Mouse (Mus musculus) intestine, postnatal 0 days (tissue): Measurements from ENCODE around the gene Gm21887. TPM values are rescaled to one million over a fixed set of nuclear protein-coding genes. Genes with fewer than 3 reads are reported as not detected.
"Not testable (repeated sequence)": the region's sequence is repeated elsewhere in the genome, so short reads cannot be mapped to it uniquely, and the experiment has no call there.

Experiments used
- ATAC-seq: fragments of 200-750 bp; cut with Nextera tagmentation; 2 replicates; pipeline ENCODE4 v1.8.0; 2017; ENCODE audit warnings: mild to moderate bottlenecking, moderate TSS enrichment, moderate library complexity
- H3K27ac ChIP-seq: fragments of 300-500 bp; sonication (generic); 2 replicates; pipeline ENCODE4 v1.5.1; 2014; ENCODE audit warnings: mild to moderate bottlenecking, low read depth, low read length, moderate library complexity
- H3K27me3 ChIP-seq: fragments of 300-500 bp; sonication (generic); replicated peaks from 2 replicates; pipeline ENCODE4 v1.6.1; 2014; ENCODE audit warnings: low read length, mixed read lengths; ENCODE audit not compliant: control insufficient read depth, insufficient read depth
- H3K36me3 ChIP-seq: fragments of 300-500 bp; sonication (generic); 2 replicates; pipeline ENCODE4 v1.6.1; 2014; ENCODE audit warnings: mild to moderate bottlenecking, moderate library complexity; ENCODE audit not compliant: control insufficient read depth, insufficient read depth
- H3K4me1 ChIP-seq: fragments of 300-500 bp; sonication (generic); replicated peaks from 2 replicates; pipeline ENCODE4 v1.6.1; 2014; ENCODE audit warnings: antibody characterized with exemption, low read length, mixed read lengths; ENCODE audit not compliant: control insufficient read depth, insufficient read depth
- H3K4me2 ChIP-seq: fragments of 300-500 bp; sonication (generic); replicated peaks from 2 replicates; pipeline ENCODE4 v1.6.1; 2014; ENCODE audit warnings: low read depth, mild to moderate bottlenecking, moderate library complexity
- H3K4me3 ChIP-seq: fragments of 300-500 bp; sonication (generic); 2 replicates; pipeline ENCODE4 v1.5.1; 2014; ENCODE audit warnings: low read depth, low read length
- H3K9ac ChIP-seq: fragments of 300-500 bp; sonication (generic); 2 replicates; pipeline ENCODE4 v1.6.1; 2014; ENCODE audit warnings: mild to moderate bottlenecking, low read depth, low read length
- H3K9me3 ChIP-seq: fragments of 300-500 bp; sonication (generic); 2 replicates; pipeline ENCODE4 v1.6.1; 2016; ENCODE audit warnings: mixed run types; ENCODE audit not compliant: control insufficient read depth
- WGBS: fragments of 180-500 bp; shearing (Covaris S2); extraction: QIAGEN DNeasy Blood & Tissue Kit; methylation state at CpG from one replicate; pipeline ENCODE4 v1.1.7; 2014; 5-methylcytosine and 5-hydroxymethylcytosine counted together
- polyA plus RNA-seq: library from polyadenylated mRNA; unstranded; fragments of >200 nt; fragmentation: Nextera tagmentation; extraction: Ambion mirVana; gene quantifications from 2 replicates; pipeline ENCODE4 v1.2.1, GENCODE M21; 2015

The Gm21887 gene
- polyA plus RNA-seq, 1 experiment from 2014 or later = 66.4 TPM

DNA sequence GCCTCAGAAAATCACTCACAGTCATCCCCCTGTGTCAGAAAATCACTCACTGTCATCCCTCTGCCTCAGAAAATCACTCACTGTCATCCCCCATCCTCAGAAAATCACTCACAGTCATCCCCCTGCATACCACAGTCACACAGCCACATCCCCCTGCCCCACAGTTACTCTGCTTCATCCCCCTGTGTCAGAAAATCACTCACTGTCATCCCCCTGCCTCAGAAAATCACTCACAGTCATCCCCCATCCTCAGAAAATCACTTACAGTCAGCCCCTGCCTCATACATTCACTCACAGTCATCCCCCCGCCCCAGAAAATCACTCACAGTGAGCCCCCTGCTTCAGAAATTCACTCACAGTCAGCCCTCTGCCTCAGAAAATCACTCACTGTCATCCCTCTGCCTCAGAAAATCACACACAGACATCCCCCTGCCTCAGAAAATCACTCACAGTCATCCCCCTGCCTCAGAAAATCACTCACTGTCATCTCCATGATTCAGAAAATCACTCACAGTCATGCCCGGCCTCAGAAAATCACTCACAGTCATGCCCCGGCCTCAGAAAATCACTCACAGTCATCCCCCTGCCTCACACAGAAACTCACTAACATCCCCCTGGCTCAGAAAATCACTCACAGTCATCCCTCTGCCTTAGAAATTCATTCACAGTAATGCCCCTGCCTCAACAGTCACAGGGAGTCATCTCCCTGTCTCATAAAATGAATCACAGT, 9.4 kb upstream of the Gm21887 start:
- H3K4me2 ChIP-seq, H3K4me1 ChIP-seq, H3K4me3 ChIP-seq, H3K36me3 ChIP-seq, H3K9ac ChIP-seq, H3K27me3 ChIP-seq, H3K27ac ChIP-seq, ATAC-seq: not testable (repeated sequence)
- peaks cover 19% of the 10 kb centered on the region for H3K9me3 ChIP-seq
- WGBS = 85% methylated on average over 3 of the region's 3 CpGs

DNA sequence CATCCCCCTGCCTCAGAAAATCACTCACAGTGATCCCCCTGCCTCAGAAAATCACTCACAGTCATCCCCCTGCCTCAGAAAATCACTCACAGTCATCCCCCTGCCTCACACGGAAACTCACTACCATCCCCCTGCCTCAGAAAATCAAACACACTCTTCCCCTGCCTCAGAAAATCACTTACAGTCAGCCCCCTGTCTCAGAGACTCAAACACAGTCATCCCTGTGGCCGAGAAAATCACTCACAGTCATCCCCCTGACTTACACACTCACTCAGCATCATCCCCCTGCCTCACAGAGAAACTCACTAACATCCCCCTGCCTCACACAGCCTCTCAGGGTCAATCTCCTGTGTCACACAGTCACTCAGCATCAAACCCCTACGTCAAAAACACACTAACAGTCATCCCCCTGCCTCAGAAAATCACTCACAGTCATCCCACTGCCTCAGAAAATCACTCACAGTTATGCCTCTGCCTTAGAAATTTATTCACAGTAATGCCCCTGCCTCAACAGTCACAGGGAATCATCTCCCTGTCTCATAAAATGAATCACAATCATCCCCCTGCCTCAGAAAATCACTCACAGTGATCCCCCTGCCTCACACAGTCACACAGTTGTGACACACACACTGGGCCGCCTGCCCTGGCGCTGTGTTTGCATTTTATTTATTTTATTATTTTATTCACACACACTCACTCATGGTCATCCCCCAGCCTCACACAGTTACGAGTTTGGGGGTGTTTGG, 8.6 kb upstream of the Gm21887 start:
- 45% methylated on average over 6 of the region's 6 CpGs for WGBS
- H3K9me3 ChIP-seq = peaks cover 19% of the 10 kb centered on the region
- not testable (repeated sequence) for H3K27ac ChIP-seq, ATAC-seq, H3K9ac ChIP-seq, H3K36me3 ChIP-seq, H3K27me3 ChIP-seq, H3K4me1 ChIP-seq, H3K4me2 ChIP-seq, H3K4me3 ChIP-seq

- H3K4me3 ChIP-seq, H3K27ac ChIP-seq, H3K36me3 ChIP-seq, H3K4me2 ChIP-seq, H3K9ac ChIP-seq, ATAC-seq, H3K27me3 ChIP-seq, H3K4me1 ChIP-seq: not testable (repeated sequence)
- WGBS = 40% methylated on average over 8 of the region's 12 CpGs
- H3K9me3 ChIP-seq = peaks cover 19% of the 10 kb centered on the region
Measured at GRCm38 (mm10) chrX:170001388-170001695, 8.1 kb upstream of the Gm21887 start.

GRCm38 (mm10) chrX:170002510-170003197, 6.8 kb upstream of the Gm21887 start:
- not testable (repeated sequence) for H3K27me3 ChIP-seq, H3K4me3 ChIP-seq, H3K36me3 ChIP-seq, H3K27ac ChIP-seq, H3K9ac ChIP-seq, H3K4me1 ChIP-seq, ATAC-seq, H3K4me2 ChIP-seq
- H3K9me3 ChIP-seq = peaks cover 20% of the 10 kb centered on the region
- 51% methylated on average over 12 of the region's 18 CpGs for WGBS

DNA sequence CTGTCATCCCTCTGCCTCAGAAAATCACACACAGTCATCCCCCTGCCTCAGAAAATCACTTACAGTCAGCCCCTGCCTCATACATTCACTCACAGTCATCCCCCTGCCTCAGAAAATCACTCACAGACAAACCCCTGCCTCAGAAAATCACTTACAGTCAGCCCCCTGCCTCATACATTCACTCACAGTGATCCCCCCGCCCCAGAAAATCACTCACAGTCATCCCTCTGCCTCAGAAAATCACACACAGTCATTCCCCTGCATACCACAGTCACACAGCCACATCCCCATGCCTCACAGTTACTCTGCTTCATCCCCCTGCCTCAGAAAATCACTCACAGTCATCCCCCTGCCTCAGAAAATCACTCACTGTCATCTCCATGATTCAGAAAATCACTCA, 5.9 kb upstream of the Gm21887 start:
- not testable (repeated sequence) for ATAC-seq, H3K9ac ChIP-seq, H3K36me3 ChIP-seq, H3K4me3 ChIP-seq, H3K27ac ChIP-seq, H3K4me2 ChIP-seq, H3K27me3 ChIP-seq, H3K4me1 ChIP-seq
- WGBS = 29% methylated on average over 1 of the region's 1 CpGs
- H3K9me3 ChIP-seq = peaks cover 21% of the 10 kb centered on the region

DNA sequence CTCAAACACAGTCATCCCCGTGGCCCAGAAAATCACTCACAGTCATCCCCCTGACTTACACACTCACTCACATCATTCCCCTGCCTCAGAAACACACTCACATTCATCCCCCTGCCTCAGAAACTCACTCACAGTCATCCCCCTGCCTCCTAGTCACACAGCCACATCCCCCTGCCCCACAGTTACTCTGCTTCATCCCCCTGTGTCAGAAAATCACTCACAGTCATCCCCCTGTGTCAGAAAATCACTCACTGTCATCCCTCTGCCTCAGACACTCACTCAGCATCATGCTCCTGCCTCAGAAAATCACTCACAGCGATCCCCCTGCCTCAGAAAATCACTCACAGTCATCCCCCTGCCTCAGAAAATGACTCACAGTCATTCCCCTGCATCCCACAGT, 5.2 kb upstream of the Gm21887 start:
- not testable (repeated sequence) for H3K9ac ChIP-seq, H3K4me3 ChIP-seq, H3K27ac ChIP-seq, H3K36me3 ChIP-seq, ATAC-seq, H3K27me3 ChIP-seq, H3K4me2 ChIP-seq, H3K4me1 ChIP-seq
- WGBS = 49% methylated on average over 2 of the region's 2 CpGs
- peaks cover 19% of the 10 kb centered on the region for H3K9me3 ChIP-seq

GRCm38 (mm10) chrX:170004793-170005192, 4.7 kb upstream of the Gm21887 start:
- H3K4me1 ChIP-seq, H3K4me2 ChIP-seq, H3K4me3 ChIP-seq, H3K36me3 ChIP-seq, ATAC-seq, H3K27ac ChIP-seq, H3K9ac ChIP-seq, H3K27me3 ChIP-seq: not testable (repeated sequence)
- 51% methylated on average over 5 of the region's 5 CpGs for whole genome bisulfite sequencing
- peaks cover 20% of the 10 kb centered on the region for H3K9me3 ChIP-seq

- not testable (repeated sequence) for H3K27ac ChIP-seq, ATAC-seq, H3K9ac ChIP-seq, H3K4me3 ChIP-seq, H3K36me3 ChIP-seq, H3K27me3 ChIP-seq, H3K4me1 ChIP-seq, H3K4me2 ChIP-seq
- peaks cover 21% of the 10 kb centered on the region for H3K9me3 ChIP-seq
- 31% methylated on average over 13 of the region's 13 CpGs for WGBS
Measured at GRCm38 (mm10) chrX:170005194-170005593, 4.3 kb upstream of the Gm21887 start.

DNA sequence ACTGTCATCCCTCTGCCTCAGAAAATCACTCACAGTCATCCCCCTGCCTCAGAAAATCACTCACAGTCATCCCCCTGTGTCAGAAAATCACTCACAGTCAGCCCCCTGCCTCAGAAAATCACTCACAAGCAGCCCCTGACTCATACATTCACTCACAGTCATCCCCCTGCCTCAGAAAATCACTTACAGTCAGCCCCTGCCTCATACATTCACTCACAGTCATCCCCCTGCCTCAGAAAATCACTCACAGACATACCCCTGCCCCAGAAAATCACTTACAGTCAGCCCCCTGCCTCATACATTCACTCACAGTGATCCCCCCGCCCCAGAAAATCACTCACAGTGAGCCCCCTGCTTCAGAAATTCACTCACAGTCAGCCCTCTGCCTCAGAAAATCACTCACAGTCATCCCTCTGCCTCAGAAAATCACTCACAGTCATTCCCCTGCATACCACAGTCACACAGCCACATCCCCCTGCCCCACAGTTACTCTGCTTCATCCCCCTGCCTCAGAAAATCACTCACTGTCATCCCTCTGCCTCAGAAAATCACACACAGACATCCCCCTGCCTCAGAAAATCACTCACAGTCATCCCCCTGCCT, 3.7 kb upstream of the Gm21887 start:
- not testable (repeated sequence) for H3K4me3 ChIP-seq, H3K9ac ChIP-seq, H3K27me3 ChIP-seq, H3K4me2 ChIP-seq, H3K27ac ChIP-seq, ATAC-seq, H3K36me3 ChIP-seq, H3K4me1 ChIP-seq
- 47% methylated on average over 1 of the region's 1 CpGs for WGBS
- peaks cover 20% of the 10 kb centered on the region for H3K9me3 ChIP-seq
